Mouse (Mus musculus) CH12.LX (cell line): ENCODE data around the gene Ltn1. TPM values are rescaled to one million over a fixed set of nuclear protein-coding genes. Genes with fewer than 3 reads are reported as not detected.

Source experiments
- DNase-seq: peaks from one replicate; pipeline ENCODE4 v3.0.0-alpha.2; 2013; ENCODE audit errors: extremely low read depth
- H3K27ac ChIP-seq: 2 replicates; pipeline ENCODE4 v1.5.1; 2012; ENCODE audit warnings: low read depth, mild to moderate bottlenecking, control low read depth, moderate library complexity; ENCODE audit not compliant: insufficient read depth
- H3K27me3 ChIP-seq: replicated peaks from 2 replicates; pipeline ENCODE3; 2012; ENCODE audit warnings: inconsistent platforms
- H3K36me3 ChIP-seq, 2 experiments: replicated peaks in 1 of 2; 2 replicates each; pipeline versions ENCODE3 to v1.6.1; 2012; ENCODE audit warnings: inconsistent platforms in 1 of 2, low read length in 1 of 2, mild to moderate bottlenecking in 1 of 2, mixed read lengths in 1 of 2, moderate library complexity in 1 of 2; ENCODE audit not compliant: control insufficient read depth in 1 of 2, insufficient read depth in 1 of 2
- H3K4me1 ChIP-seq, 2 experiments: 2 replicates each; pipeline ENCODE4 v1.6.1; 2012; ENCODE audit warnings: inconsistent platforms in 1 of 2, moderate library complexity in 1 of 2; ENCODE audit not compliant: insufficient read depth in 2 of 2, control insufficient read depth in 1 of 2
- H3K4me2 ChIP-seq: 2 replicates; pipeline ENCODE4 v1.6.1; 2012; ENCODE audit warnings: low read depth, mild to moderate bottlenecking, control low read depth; ENCODE audit not compliant: poor library complexity, insufficient read depth, severe bottlenecking
- H3K4me3 ChIP-seq, 3 experiments: fragments of 150-350 bp in 1 of 3; sonication (generic) in 1 of 3; replicated peaks in 1 of 3; 2 replicates each; pipeline versions ENCODE3 to v1.5.1; 2011 to 2012; ENCODE audit warnings: low read depth in 2 of 3, low read length in 2 of 3, mild to moderate bottlenecking in 2 of 3, moderate library complexity in 2 of 3, control low read depth in 1 of 3, improper control_type of control experiment in 1 of 3, inconsistent platforms in 1 of 3, mixed read lengths in 1 of 3; ENCODE audit not compliant: poor library complexity in 1 of 3
- H3K79me2 ChIP-seq: replicated peaks from 2 replicates; pipeline ENCODE4 v1.6.1; 2012; ENCODE audit warnings: mild to moderate bottlenecking, moderate library complexity; ENCODE audit not compliant: control insufficient read depth, poor library complexity, insufficient read depth, severe bottlenecking; ENCODE audit errors: extremely low read depth
- H3K9ac ChIP-seq: 2 replicates; pipeline ENCODE4 v1.6.1; 2012; ENCODE audit warnings: low read depth, mild to moderate bottlenecking, control low read depth, moderate library complexity; ENCODE audit not compliant: insufficient read depth
- H3K9me3 ChIP-seq: replicated peaks from 2 replicates; pipeline ENCODE3; 2012; ENCODE audit warnings: low read length, inconsistent platforms, mixed read lengths
- CTCF ChIP-seq, 2 experiments: IDR thresholded peaks in 1 of 2; conservative IDR thresholded peaks in 1 of 2; 2 replicates each; pipeline ENCODE4 v1.5.1; 2011 to 2012; ENCODE audit warnings: low read depth in 2 of 2, low read length in 2 of 2, improper control_type of control experiment in 1 of 2, inconsistent platforms in 1 of 2, mild to moderate bottlenecking in 1 of 2, moderate library complexity in 1 of 2
- E2F4 ChIP-seq: IDR thresholded peaks from 2 replicates; pipeline ENCODE4 v1.6.1; 2011; ENCODE audit warnings: low read depth, low read length, improper control_type of control experiment; ENCODE audit not compliant: insufficient replicate concordance
- EP300 ChIP-seq: IDR thresholded peaks from 2 replicates; pipeline ENCODE4 v1.6.1; 2011; ENCODE audit warnings: low read length, improper control_type of control experiment
- JUN ChIP-seq: IDR thresholded peaks from 2 replicates; pipeline ENCODE4 v1.6.1; 2011; ENCODE audit warnings: low read depth, mild to moderate bottlenecking, low read length, improper control_type of control experiment, moderate library complexity; ENCODE audit not compliant: insufficient read depth
- JUND ChIP-seq: conservative IDR thresholded peaks from 2 replicates; pipeline ENCODE4 v1.6.1; 2011; ENCODE audit warnings: low read depth, low read length, improper control_type of control experiment
- KAT2A ChIP-seq: IDR thresholded peaks from 2 replicates; pipeline ENCODE4 v1.6.1; 2012; ENCODE audit warnings: low read length, improper control_type of control experiment, inconsistent platforms; ENCODE audit not compliant: insufficient replicate concordance
- MAFK ChIP-seq: IDR thresholded peaks from 2 replicates; pipeline ENCODE4 v1.6.1; 2011; ENCODE audit warnings: low read length, improper control_type of control experiment; ENCODE audit not compliant: insufficient replicate concordance
- MAZ ChIP-seq: IDR thresholded peaks from 2 replicates; pipeline ENCODE4 v1.6.1; 2012; ENCODE audit warnings: low read depth, mild to moderate bottlenecking, inconsistent platforms, low read length, improper control_type of control experiment, moderate library complexity
- MEF2A ChIP-seq: IDR thresholded peaks from 2 replicates; pipeline ENCODE4 v1.6.1; 2014; ENCODE audit warnings: low read depth, mild to moderate bottlenecking, inconsistent platforms, low read length, improper control_type of control experiment, borderline replicate concordance
- MXI1 ChIP-seq: IDR thresholded peaks from 2 replicates; pipeline ENCODE4 v1.6.1; 2011; ENCODE audit warnings: mild to moderate bottlenecking, low read depth, low read length, improper control_type of control experiment
- MYC ChIP-seq: IDR thresholded peaks from 2 replicates; pipeline ENCODE4 v1.6.1; 2011; ENCODE audit warnings: low read depth, mild to moderate bottlenecking, improper control_type of control experiment, low read length
- RCOR1 ChIP-seq: conservative IDR thresholded peaks from 2 replicates; pipeline ENCODE4 v1.6.1; 2012; ENCODE audit warnings: low read depth, mild to moderate bottlenecking, inconsistent platforms, low read length, improper control_type of control experiment
- TBP ChIP-seq: conservative IDR thresholded peaks from 2 replicates; pipeline ENCODE4 v1.6.1; 2011; ENCODE audit warnings: low read depth, low read length, improper control_type of control experiment
- UBTF ChIP-seq: IDR thresholded peaks from 2 replicates; pipeline ENCODE4 v1.6.1; 2012; ENCODE audit warnings: low read depth, mild to moderate bottlenecking, inconsistent platforms, low read length, improper control_type of control experiment, moderate library complexity
- USF1 ChIP-seq: IDR thresholded peaks from 2 replicates; pipeline ENCODE4 v1.6.1; 2014; ENCODE audit warnings: low read depth, mild to moderate bottlenecking, inconsistent platforms, low read length, improper control_type of control experiment
- ZKSCAN1 ChIP-seq: IDR thresholded peaks from 2 replicates; pipeline ENCODE4 v1.6.1; 2012; ENCODE audit warnings: low read depth, inconsistent platforms, low read length, improper control_type of control experiment, borderline replicate concordance
- dilution Hi-C: fragments of 300-500 bp; cut with MboI; formaldehyde crosslinking; loops from 2 replicates; pipeline ENCODE4 v1.14.3; 2020; ENCODE audit warnings: low sequenced_read_pairs; ENCODE audit not compliant: extremely low pct_unique_long_range_greater_than_20kb, extremely low pct_ligation_motif_present
- in situ Hi-C: fragments of 300-500 bp; cut with MboI; formaldehyde crosslinking; loops from 3 replicates; pipeline ENCODE4 v1.14.3; 2019; ENCODE audit warnings: low sequenced_read_pairs, low pct_ligation_motif_present, low pct_unique_long_range_greater_than_20kb, mixed read lengths
- polyA plus RNA-seq: library from polyadenylated mRNA; unstranded; fragments of >175 nt; gene quantifications from 2 replicates; pipeline ENCODE4 v1.2.1, GENCODE M21; 2012; ENCODE audit warnings: low read depth; ENCODE audit not compliant: insufficient read length
- total RNA-seq, 2 experiments: library from RNA; depleted of rRNA; stranded (reverse); fragments of 300-350 nt in 1 of 2; fragments of >200 nt in 1 of 2; gene quantifications; 2 replicates each; pipeline ENCODE4 v1.2.3; 2012 to 2014

Ltn1 gene
- total and polyA plus RNA-seq, 3 experiments = 21.5 to 34.6 (median 30.8) TPM

DNA sequence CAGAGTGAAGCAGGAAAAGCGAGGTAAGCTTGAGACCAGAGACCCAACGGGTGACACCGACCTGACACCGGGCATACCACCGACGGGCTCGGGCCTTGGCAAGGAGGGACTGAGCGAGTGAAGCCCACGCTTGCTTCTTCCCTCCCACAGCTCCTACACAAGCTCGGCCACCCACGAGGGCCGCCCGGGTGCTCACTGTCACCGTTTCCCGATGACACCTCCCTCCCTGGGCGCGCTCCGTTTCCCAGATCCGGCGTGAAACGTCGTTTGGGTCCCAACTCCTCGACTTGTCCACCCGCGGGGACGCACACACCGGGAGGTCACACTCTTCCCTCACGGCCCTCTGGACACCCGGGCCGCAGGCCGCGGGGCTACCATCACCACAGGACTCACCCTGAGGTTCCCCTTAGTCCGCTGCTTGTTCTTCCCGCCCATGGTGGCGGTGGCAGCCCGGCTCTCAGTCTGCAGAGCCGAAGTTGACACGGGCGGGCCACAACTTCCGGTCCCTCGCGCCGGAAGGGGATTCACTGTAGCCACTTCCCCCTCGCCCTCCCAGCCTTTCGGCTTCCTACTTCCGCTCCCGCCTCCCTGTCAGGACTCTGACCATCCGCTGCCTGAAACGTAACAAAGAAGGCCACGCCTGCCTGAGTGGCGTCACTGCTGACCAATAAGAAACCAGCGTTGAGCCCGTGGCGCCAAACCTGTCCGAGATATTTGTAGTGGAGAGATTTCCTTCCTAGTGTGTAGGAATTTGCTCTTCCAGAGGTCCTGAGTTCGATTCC is at the start of gene Ltn1 (continued):
- TF ChIP-seq JUND = no peak; the same call in 1 of the 2 replicates

DNA sequence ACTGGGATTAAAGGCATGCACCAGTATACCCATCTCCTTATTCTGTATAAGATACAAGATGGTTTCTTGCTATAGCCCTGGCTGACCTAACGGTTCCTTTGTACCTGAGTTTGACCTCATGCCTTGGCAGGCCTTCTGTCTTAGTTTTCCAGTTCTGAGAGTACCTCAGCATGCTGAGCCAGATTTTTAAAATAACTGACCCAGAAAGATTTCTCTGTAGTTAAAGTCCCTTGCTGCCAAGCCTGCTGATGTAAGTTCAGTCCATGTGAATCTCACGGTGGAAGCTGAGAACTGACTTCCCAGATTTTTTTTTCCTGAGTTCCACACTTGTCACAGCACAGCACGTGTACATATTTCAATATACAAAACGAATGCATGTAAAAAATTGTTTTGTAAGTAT is 38.2 kb upstream of the Ltn1 start:
- in situ Hi-C loops (no loop called here), dilution Hi-C loops (no loop called here)
- no peak for DNase-seq
- no peak overlapping the region for H3K9ac ChIP-seq
- no peaks in the 10 kb centered on the region for H3K27me3 ChIP-seq
- no peaks in the 10 kb centered on the region for H3K4me1 ChIP-seq
- no peak overlapping the region for H3K4me3 ChIP-seq
- peaks cover 61 to 92% of the 10 kb centered on the region in 2 experiments for H3K36me3 ChIP-seq
- H3K9me3 ChIP-seq = no peaks in the 10 kb centered on the region
- no peaks in the 10 kb centered on the region for H3K79me2 ChIP-seq
- H3K4me2 ChIP-seq = no peak overlapping the region
- no peak for TF ChIP-seq MAFK
- TF ChIP-seq JUN = no peak
- no peak for TF ChIP-seq RCOR1
- no peak for TF ChIP-seq ZKSCAN1
- TF ChIP-seq MXI1 = no peak
- no peak for TF ChIP-seq E2F4
- TF ChIP-seq USF1 = no peak
- no peak for TF ChIP-seq UBTF
- TF ChIP-seq MEF2A = no peak
- no peak for TF ChIP-seq KAT2A
- TF ChIP-seq MAZ = no peak
- no peak for TF ChIP-seq EP300
- no peak for TF ChIP-seq TBP
- no peak for TF ChIP-seq MYC
- H3K27ac ChIP-seq = no peak overlapping the region

DNA sequence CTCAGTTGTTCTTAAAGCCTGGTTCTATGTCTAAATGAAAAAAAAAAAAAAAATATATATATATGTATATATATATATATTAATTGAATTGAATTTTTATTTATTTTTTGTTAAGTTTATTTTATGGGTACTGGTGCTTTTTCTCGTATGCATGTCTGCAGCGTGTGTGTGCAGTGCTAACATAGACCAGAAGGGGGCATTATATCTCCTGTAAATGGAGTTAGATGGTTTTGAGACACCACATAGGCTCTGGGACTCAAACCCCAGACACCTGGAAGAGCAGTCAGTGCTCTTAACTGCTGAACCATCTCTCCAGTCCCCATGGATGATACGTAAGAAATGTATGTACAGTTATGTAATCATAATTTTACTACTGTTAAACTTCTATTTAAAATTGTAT is 26.3 kb upstream of the Ltn1 start:
- peaks cover 56% of the 10 kb centered on the region for H3K79me2 ChIP-seq
- dilution Hi-C loops = no loop called here
- H3K9me3 ChIP-seq = no peaks in the 10 kb centered on the region
- no peak overlapping the region for H3K27ac ChIP-seq
- TF ChIP-seq CTCF (conservative IDR thresholded peaks at IDR 0.05 in 1 of 2, IDR thresholded peaks at IDR 0.05 in 1 of 2; ENCODE audit: low read depth in 2 of 2, low read length in 2 of 2) = peak; percentile 27 to 33; a peak in 2 of 4 replicates
- no peak for TF ChIP-seq MXI1
- TF ChIP-seq, all 38 proteins: peak for 1
- Histone ChIP-seq H3K9ac (no peak overlapping the region), H3K4me3 (no peak overlapping the region), H3K36me3 (peaks cover 34 to 61% of the 10 kb centered on the region in 2 experiments), H3K4me2 (no peak overlapping the region), H3K4me1 (peaks cover 7 to 25% of the 10 kb centered on the region in 2 experiments), H3K27me3 (no peaks in the 10 kb centered on the region)
- peak; percentile 45 for DNase-seq
- in situ Hi-C loops = no loop called here
